Mouse (Mus musculus) MEL (cell line): ENCODE results near the gene Rundc3b. TPM values are rescaled to one million over a fixed set of nuclear protein-coding genes. Genes with fewer than 3 reads are reported as not detected.

Experiments used
- DNase-seq: peaks from one replicate; pipeline ENCODE4 v3.0.0; 2011; ENCODE audit warnings: low read depth, low spot score
- H3K27ac ChIP-seq: 2 replicates; pipeline ENCODE4 v1.5.1; 2012; ENCODE audit warnings: low read depth, mild to moderate bottlenecking, control low read depth, low read length, moderate library complexity; ENCODE audit not compliant: control insufficient read depth
- H3K27me3 ChIP-seq, 2 experiments: fragments of 150-350 bp in 1 of 2; sonication (generic) in 1 of 2; 2 replicates each; pipeline ENCODE4 v1.6.1; 2012; ENCODE audit warnings: low read length in 2 of 2, mild to moderate bottlenecking in 2 of 2, improper control_type of control experiment in 1 of 2, moderate library complexity in 1 of 2; ENCODE audit not compliant: insufficient read depth in 2 of 2, control insufficient read depth in 1 of 2
- H3K36me3 ChIP-seq, 2 experiments: 2 replicates each; pipeline ENCODE4 v1.6.1; 2012 to 2014; ENCODE audit warnings: low read length in 2 of 2, improper control_type of control experiment in 1 of 2, inconsistent platforms in 1 of 2, mild to moderate bottlenecking in 1 of 2; ENCODE audit not compliant: insufficient read depth in 2 of 2, control insufficient read depth in 1 of 2
- H3K4me1 ChIP-seq, 2 experiments: fragments of 150-350 bp in 1 of 2; sonication (generic) in 1 of 2; 2 replicates each; pipeline ENCODE4 v1.6.1; 2012; ENCODE audit warnings: low read length in 2 of 2, improper control_type of control experiment in 1 of 2, mild to moderate bottlenecking in 1 of 2; ENCODE audit not compliant: insufficient read depth in 2 of 2, control insufficient read depth in 1 of 2
- H3K4me3 ChIP-seq, 2 experiments: fragments of 150-350 bp in 1 of 2; sonication (generic) in 1 of 2; 2 replicates each; pipeline ENCODE4 v1.5.1; 2012; ENCODE audit warnings: low read depth in 2 of 2, low read length in 2 of 2, mild to moderate bottlenecking in 2 of 2, moderate library complexity in 2 of 2, control low read depth in 1 of 2, improper control_type of control experiment in 1 of 2; ENCODE audit not compliant: control insufficient read depth in 1 of 2, insufficient read depth in 1 of 2
- H3K79me2 ChIP-seq: 2 replicates; pipeline ENCODE4 v1.6.1; 2012; ENCODE audit warnings: mild to moderate bottlenecking, low read length, moderate library complexity; ENCODE audit not compliant: control insufficient read depth, poor library complexity, insufficient read depth
- H3K9ac ChIP-seq: 2 replicates; pipeline ENCODE4 v1.6.1; 2012; ENCODE audit warnings: low read depth, mild to moderate bottlenecking, control low read depth, low read length, moderate library complexity; ENCODE audit not compliant: control insufficient read depth, poor library complexity, severe bottlenecking
- H3K9me3 ChIP-seq: fragments of 150-350 bp; sonication (generic); replicated peaks from 2 replicates; pipeline ENCODE4 v1.6.1; 2012; ENCODE audit warnings: mild to moderate bottlenecking, low read length, improper control_type of control experiment, moderate library complexity; ENCODE audit not compliant: insufficient read depth
- BHLHE40 ChIP-seq: IDR thresholded peaks from 2 replicates; pipeline ENCODE4 v1.6.1; 2012; ENCODE audit warnings: low read depth, mild to moderate bottlenecking, inconsistent platforms, low read length, improper control_type of control experiment, borderline replicate concordance
- CTCF ChIP-seq, 3 experiments: IDR thresholded peaks in 2 of 3; conservative IDR thresholded peaks in 1 of 3; 2 replicates each; pipeline ENCODE4 v1.5.1; 2011 to 2012; ENCODE audit warnings: low read length in 3 of 3, low read depth in 2 of 3, mild to moderate bottlenecking in 2 of 3, improper control_type of control experiment in 1 of 3, inconsistent platforms in 1 of 3, mixed read lengths in 1 of 3, moderate library complexity in 1 of 3; ENCODE audit not compliant: control insufficient read depth in 1 of 3, insufficient read depth in 1 of 3, poor library complexity in 1 of 3, severe bottlenecking in 1 of 3
- E2F4 ChIP-seq: IDR thresholded peaks from 2 replicates; pipeline ENCODE4 v1.6.1; 2011; ENCODE audit warnings: low read depth, low read length, improper control_type of control experiment, borderline replicate concordance
- JUND ChIP-seq: IDR thresholded peaks from 2 replicates; pipeline ENCODE4 v1.6.1; 2011; ENCODE audit warnings: low read depth, mild to moderate bottlenecking, improper control_type of control experiment, low read length
- MXI1 ChIP-seq: IDR thresholded peaks from 2 replicates; pipeline ENCODE4 v1.6.1; 2011; ENCODE audit warnings: mild to moderate bottlenecking, low read depth, low read length, improper control_type of control experiment
- NELFE ChIP-seq: IDR thresholded peaks from 2 replicates; pipeline ENCODE4 v1.6.1; 2011; ENCODE audit warnings: low read depth, low read length, improper control_type of control experiment
- NRF1 ChIP-seq: IDR thresholded peaks from 2 replicates; pipeline ENCODE4 v1.6.1; 2014; ENCODE audit warnings: low read depth, mild to moderate bottlenecking, inconsistent platforms, low read length, improper control_type of control experiment, moderate library complexity; ENCODE audit not compliant: poor library complexity, insufficient read depth, severe bottlenecking
- POLR2AphosphoS5 ChIP-seq: IDR thresholded peaks from 2 replicates; pipeline ENCODE4 v1.6.1; 2012; ENCODE audit warnings: low read depth, borderline replicate concordance, mild to moderate bottlenecking, inconsistent platforms, low read length, moderate library complexity, mixed read lengths
- RAD21 ChIP-seq: IDR thresholded peaks from 2 replicates; pipeline ENCODE4 v1.6.1; 2011; ENCODE audit warnings: mild to moderate bottlenecking, low read depth, low read length, improper control_type of control experiment
- SIN3A ChIP-seq: IDR thresholded peaks from 2 replicates; pipeline ENCODE4 v1.6.1; 2012; ENCODE audit warnings: low read length, improper control_type of control experiment, inconsistent platforms
- SMC3 ChIP-seq: IDR thresholded peaks from 2 replicates; pipeline ENCODE4 v1.6.1; 2011; ENCODE audit warnings: low read depth, low read length, improper control_type of control experiment
- TAL1 ChIP-seq: IDR thresholded peaks from 2 replicates; pipeline ENCODE4 v1.6.1; 2012; ENCODE audit warnings: mild to moderate bottlenecking, inconsistent platforms, low read length, moderate library complexity, mixed read lengths
- TCF12 ChIP-seq: IDR thresholded peaks from 2 replicates; pipeline ENCODE4 v1.6.1; 2014; ENCODE audit warnings: low read depth, mild to moderate bottlenecking, inconsistent platforms, low read length, improper control_type of control experiment, moderate library complexity
- ZC3H11A ChIP-seq: IDR thresholded peaks from 2 replicates; pipeline ENCODE4 v1.6.1; 2012; ENCODE audit warnings: low read depth, mild to moderate bottlenecking, inconsistent platforms, low read length, improper control_type of control experiment
- polyA plus RNA-seq, 2 experiments: library from polyadenylated mRNA; stranded (reverse) in 1 of 2; unstranded in 1 of 2; fragments of >175 nt in 1 of 2; fragments of >200 nt in 1 of 2; gene quantifications; 2 replicates each; pipeline versions ENCODE4 v1.2.1 to v1.2.4; 2012; ENCODE audit warnings: low replicate concordance in 2 of 2, low read depth in 1 of 2; ENCODE audit not compliant: insufficient read length in 2 of 2, insufficient read depth in 1 of 2, missing spikeins in 1 of 2
- total RNA-seq: library from RNA; depleted of rRNA; stranded (reverse); fragments of 300-350 nt; gene quantifications from 2 replicates; pipeline ENCODE4 v1.2.3, GENCODE M21; 2012

The Rundc3b gene
- total and polyA plus RNA-seq, 3 experiments, result not detected

GRCm38 (mm10) chr5:8519006-8519405, 103.7 kb downstream of the Rundc3b start:
- no peak for DNase-seq
- H3K79me2 ChIP-seq, result no peaks in the 10 kb centered on the region
- H3K36me3 ChIP-seq, result no peaks in the 10 kb centered on the region
- no peaks in the 10 kb centered on the region; a peak in 1 of 4 replicates for H3K27me3 ChIP-seq
- no peak overlapping the region for H3K4me3 ChIP-seq
- no peak for TF ChIP-seq E2F4
- no peak for TF ChIP-seq NELFE
- no peak for TF ChIP-seq BHLHE40
- no peak for TF ChIP-seq POLR2AphosphoS5
- no peak for TF ChIP-seq TCF12
- H3K27ac ChIP-seq, result no peak overlapping the region
- no peaks in the 10 kb centered on the region; a peak in 1 of 4 replicates for H3K4me1 ChIP-seq
- no peak overlapping the region for H3K9ac ChIP-seq
- H3K9me3 ChIP-seq, result no peaks in the 10 kb centered on the region

- H3K27me3 ChIP-seq, result peaks cover 0 to 4% of the 10 kb centered on the region in 2 experiments; a peak in 3 of 4 replicates
- H3K4me3 ChIP-seq, result no peak overlapping the region
Measured at GRCm38 (mm10) chr5:8491778-8492177, 131.0 kb downstream of the Rundc3b start.

GRCm38 (mm10) chr5:8489471-8490110, 133.2 kb downstream of the Rundc3b start:
- H3K27me3 ChIP-seq, result peaks cover 0 to 4% of the 10 kb centered on the region in 2 experiments; a peak in 3 of 4 replicates
- no peaks in the 10 kb centered on the region for H3K79me2 ChIP-seq
- no peak overlapping the region for H3K4me3 ChIP-seq
- DNase-seq, result peak; percentile 61
- H3K27ac ChIP-seq, result no peak overlapping the region
- H3K36me3 ChIP-seq, result peaks cover 0 to 2% of the 10 kb centered on the region in 2 experiments; a peak in 1 of 4 replicates
- no peak overlapping the region for H3K9ac ChIP-seq
- no peaks in the 10 kb centered on the region for H3K9me3 ChIP-seq
- TF ChIP-seq NELFE (no peak), NRF1 (no peak), RAD21 (peak; percentile 96), ZC3H11A (peak; percentile 89), CTCF (IDR thresholded peaks at IDR 0.05 in 2 of 3, conservative IDR thresholded peaks at IDR 0.05 in 1 of 3; ENCODE audit: control insufficient read depth in 1 of 3, insufficient read depth in 1 of 3, low read depth in 2 of 3, low read length in 3 of 3, poor library complexity in 1 of 3, severe bottlenecking in 1 of 3) (peak; percentile 18 to 80 (median 18); a peak in 3 of 6 replicates), JUND (peak; percentile 37; the same call in 1 of the 2 replicates), SIN3A (peak; percentile 29; the same call in 1 of the 2 replicates), BHLHE40 (no peak), SMC3 (peak; percentile 84), MXI1 (no peak)
- TF ChIP-seq, all 39 proteins: peak for 6
- H3K4me1 ChIP-seq, result no peaks in the 10 kb centered on the region

More at GRCm38 (mm10) chr5:8491778-8492177, 131.0 kb downstream of the Rundc3b start:
- DNase-seq, result no peak
- Histone ChIP-seq H3K79me2 (no peaks in the 10 kb centered on the region), H3K4me1 (no peaks in the 10 kb centered on the region), H3K27ac (no peak overlapping the region), H3K36me3 (no peaks in the 10 kb centered on the region), H3K9me3 (no peaks in the 10 kb centered on the region), H3K9ac (no peak overlapping the region)
- TF ChIP-seq TAL1, result no peak
